Mouse (Mus musculus): ENCODE data around the gene AC192777.2.
"Not testable (repeated sequence)": the region's sequence is repeated elsewhere in the genome, so short reads cannot be mapped to it uniquely, and the experiment has no call there.

AC192777.2 gene

DNA sequence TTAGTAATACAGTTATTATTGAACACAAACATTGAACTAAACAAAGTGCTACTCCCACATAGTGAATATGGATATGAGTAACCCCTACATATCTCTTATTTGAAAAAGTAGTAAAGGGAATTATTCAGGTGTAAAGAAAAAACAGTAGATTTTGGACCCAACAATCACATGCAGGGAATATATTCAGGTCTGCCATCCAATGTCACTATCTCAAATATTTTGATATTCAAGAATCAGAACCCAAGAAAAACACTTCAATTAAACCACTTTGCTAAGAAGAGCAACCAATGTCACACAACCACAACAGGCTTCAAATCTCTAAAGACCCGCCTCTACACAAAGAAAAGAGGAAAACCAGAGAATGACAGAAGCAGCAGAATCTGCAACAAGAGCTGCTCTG, at the start of gene AC192777.2:
Gene AC192777.2 (plus strand): TSS at position 301 of the 400 bp plus-strand sequence.
- not testable (repeated sequence) for DNase-seq

DNA sequence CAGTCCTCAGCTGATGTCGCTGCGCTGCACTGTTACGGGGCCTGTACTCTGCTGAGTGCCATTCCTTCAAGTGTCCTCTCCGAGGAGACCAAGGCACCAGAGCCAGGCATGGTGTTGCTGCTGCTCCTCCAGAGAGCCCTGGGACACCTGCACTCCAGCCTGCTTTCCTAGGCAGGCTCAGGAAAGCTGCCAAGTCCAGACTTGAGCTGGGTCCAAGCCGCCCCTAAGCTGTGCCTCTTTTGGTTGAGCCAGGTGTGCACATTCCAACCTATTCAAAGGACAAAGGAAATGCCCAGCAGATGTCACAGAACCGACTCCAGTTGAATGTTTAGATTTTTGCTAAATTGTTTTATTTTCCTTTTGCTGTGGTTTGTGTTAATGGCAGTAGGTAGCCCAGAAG, 20.9 kb downstream of the AC192777.2 start:
- DNase-seq, result not testable (repeated sequence)

GRCm38 (mm10) chr17:40116877-40117276, 21.6 kb downstream of the AC192777.2 start:
- DNase-seq, result not testable (repeated sequence)

Measured in lung, postnatal 14 days (tissue).